Mouse (Mus musculus): ENCODE measurements around the gene Imp4.
"Not testable (repeated sequence)": the region's sequence is repeated elsewhere in the genome, so short reads cannot be mapped to it uniquely, and the experiment has no call there.

Imp4 gene

GRCm38 (mm10) chr1:34439215-34439960 is at the start of gene Imp4, which contains the start of gene Ccdc115:
Gene Imp4, plus strand, starts transcription at chr1:34439851.
Gene Ccdc115, minus strand, starts transcription at chr1:34439672.
- peak; percentile 96 to 97 for DNase-seq

DNA sequence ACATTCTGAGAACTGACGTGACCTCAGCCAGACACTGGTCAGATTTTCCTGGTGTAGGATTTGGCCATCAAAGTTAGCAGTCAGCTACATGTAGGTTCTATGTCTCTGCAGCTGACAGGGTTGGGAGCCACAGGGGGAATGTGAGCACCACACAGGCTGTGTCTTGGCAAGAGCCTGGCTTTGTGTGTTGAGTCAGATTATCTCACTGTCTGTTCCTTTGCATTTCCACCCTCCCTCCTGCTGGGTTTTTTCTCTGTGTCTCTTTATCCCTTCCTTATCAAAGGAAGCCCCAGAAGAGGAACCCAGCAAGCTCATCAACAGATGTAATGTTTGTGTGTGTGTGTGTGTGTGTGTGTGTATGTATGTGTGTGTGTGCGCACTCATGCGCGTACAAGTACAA is 43.3 kb upstream of the Imp4 start:
- DNase-seq = no peak

DNA sequence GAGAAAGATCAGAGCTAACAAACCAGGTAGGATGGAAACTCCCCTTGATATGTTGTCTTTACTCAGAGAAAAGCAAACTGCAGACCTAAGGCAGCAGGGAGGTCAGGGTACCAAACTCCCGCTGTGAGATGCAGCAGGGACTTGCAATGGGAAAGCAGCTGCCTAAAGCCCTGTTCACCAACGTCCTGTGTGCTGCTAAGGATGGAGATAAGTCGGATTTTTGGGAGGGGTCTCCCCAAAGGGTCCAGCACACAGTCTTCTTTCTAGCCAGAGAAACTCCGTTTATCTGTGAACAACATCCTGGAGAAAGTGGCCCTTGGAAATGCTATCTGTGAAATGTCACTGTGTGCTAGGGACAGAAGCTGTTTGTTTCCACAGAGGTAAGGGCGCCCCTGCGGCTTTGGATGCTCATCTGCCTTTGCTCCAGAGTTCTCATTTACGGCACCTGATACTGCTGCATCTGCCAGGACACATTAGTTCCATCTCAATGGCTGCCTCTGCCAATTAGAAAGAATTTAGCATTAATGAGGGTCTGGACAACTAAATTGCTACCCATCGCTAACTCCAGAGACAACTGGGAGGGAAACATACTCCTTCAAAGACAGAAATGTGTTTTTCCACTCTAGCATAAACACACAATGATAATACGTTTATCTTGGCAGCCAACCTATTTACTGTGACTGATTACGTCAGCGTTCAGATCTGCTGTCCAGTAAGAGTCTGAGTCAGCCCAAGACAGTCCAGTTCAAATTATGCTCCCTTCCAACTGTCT is 40.3 kb upstream of the Imp4 start:
- DNase-seq = no peak

GRCm38 (mm10) chr1:34428466-34428865 is 11.2 kb upstream of the Imp4 start:
- no peak for DNase-seq

DNA sequence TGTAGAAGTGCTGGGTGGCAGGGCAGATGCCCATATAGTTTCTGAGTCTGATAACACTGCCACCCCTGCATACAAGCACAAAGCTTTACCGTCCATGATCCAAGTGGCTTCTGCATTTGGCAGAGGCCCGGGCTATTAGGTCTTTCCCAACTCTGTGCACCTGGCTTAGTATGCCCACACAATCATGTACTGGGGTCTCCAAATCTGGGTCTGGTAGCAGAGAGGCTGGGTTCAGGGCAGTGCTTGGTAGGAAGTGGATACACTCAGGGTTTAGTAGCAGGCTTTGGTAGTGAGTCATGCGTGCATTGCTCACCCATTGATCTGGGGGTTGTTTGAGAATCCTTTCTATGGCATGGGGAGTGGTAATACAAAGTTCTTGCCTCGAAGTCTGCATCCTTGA is 10.4 kb upstream of the Imp4 start:
- DNase-seq = no peak

- DNase-seq = no peak
Observed at GRCm38 (mm10) chr1:34430981-34431380, 8.7 kb upstream of the Imp4 start.

- no peak for DNase-seq
Observed at GRCm38 (mm10) chr1:34431431-34431830, 8.2 kb upstream of the Imp4 start.

- DNase-seq = no peak
Observed at GRCm38 (mm10) chr1:34432411-34432775, 7.3 kb upstream of the Imp4 start.

- DNase-seq = no peak
Observed at GRCm38 (mm10) chr1:34432776-34433481, 6.7 kb upstream of the Imp4 start.

DNA sequence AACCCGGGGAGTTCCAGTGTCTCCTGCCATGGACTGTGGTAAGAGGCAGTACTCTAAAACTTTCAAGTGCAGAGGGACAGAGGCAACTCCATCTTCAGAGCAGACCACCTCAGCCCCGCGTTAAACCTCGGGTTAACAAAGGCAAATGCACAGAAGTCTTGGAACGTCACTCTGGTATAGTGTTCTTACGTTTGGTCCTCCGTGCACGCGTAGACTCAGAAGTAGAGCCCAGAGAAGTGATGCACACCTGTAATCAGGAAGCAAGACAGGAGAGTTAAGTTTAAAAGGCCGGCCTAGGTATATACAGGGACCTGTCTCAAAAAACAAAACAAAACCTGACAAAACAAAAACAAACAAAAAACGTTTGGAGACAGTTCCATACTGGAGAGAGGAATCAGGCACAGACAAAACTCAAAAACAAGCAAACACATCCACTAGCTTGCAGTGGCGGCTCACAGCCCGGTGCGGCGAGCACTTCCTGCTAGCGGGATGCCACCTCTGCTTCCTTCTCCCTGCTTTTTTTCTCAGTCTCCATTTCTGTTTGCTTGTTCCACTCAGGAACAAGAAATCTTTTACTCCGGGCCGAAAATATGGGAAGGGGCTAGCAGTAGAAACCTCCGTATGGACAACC is 5.6 kb upstream of the Imp4 start:
- no peak for DNase-seq

DNA sequence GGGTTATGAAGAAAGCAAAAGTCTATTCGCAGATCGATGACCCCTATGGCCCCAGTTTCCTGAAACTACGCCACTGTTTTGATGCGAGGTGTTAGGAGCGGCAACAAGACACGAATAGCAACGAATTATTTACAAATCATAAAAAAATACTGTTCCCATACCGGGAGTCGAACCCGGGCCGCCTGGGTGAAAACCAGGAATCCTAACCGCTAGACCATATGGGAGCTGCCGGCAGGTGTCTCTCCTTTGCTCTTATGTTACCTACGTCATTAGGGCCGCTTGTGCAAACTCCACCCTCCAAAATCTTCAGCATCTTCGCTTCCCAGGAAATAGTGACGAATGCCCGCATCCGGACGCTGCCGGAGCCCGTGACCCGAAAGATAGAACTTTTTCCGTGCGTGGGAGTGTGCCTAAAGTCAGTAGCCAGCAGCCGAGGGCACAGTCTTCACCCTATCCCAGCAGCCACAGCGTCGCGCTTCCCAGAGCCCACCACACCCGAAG is 4.9 kb upstream of the Imp4 start:
- peak; percentile 88 to 89 for DNase-seq

DNA sequence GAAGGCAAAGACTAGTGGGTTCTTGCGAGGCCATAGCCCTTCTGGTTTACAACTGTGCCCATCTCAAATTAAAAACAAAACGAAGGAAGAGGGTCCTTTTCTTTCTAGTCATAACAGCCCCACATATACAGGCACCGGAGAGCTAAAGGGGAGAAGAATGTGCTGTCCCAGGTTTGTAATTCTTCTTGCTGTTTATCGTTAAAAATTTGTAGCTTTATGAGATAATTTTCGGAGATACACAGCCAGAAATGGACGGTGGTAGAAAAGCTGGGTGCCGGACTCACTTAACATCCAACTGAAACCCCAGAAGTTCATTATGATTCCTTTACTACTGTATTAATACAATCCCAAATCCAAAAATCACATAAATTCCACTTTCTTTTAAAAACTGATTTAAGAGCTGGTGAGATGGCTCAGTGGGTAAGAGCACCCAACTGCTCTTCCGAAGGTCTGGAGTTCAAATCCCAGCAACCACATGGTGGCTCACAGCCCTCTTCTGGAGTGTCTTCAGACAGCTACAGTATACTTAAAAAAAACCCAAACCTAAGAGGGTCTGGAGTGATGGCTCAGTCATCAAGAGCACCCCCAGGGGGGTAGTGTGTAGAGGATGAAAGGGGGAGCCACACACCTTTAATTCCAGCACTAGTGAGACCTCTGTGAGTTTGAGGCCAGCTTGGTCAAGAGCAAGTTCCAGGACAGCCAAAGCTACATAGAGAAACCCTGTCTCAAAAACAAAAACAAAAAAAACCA is 4.1 kb upstream of the Imp4 start:
- no peak for DNase-seq

GRCm38 (mm10) chr1:34436374-34436773 is 3.3 kb upstream of the Imp4 start:
- DNase-seq = no peak

GRCm38 (mm10) chr1:34437366-34437765 is 2.3 kb upstream of the Imp4 start:
- DNase-seq = not testable (repeated sequence)

- no peak for DNase-seq
Observed at GRCm38 (mm10) chr1:34438381-34439051, 1.1 kb upstream of the Imp4 start.

- DNase-seq = no peak
Observed at GRCm38 (mm10) chr1:34439961-34440630, 445 bp downstream of the Imp4 start.

DNA sequence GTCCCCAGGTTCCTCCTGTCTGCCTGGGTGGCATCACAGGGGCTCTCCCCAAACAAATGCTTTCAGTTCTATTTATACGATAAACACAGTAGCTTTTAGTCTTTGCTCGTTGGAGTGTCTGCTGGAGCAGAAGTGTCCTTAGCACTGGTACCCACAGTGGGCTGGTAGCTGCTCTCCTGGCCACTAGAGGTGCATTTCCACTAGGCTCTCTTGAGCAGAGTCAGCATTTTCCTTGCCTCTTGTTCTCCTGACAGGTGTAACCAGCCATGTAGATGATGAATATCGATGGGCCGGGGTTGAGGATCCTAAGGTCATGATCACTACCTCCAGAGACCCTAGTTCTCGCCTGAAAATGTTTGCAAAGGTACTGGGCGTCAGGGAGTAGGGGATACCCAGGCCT is 3.5 kb downstream of the Imp4 start:
- DNase-seq = no peak

- DNase-seq = no peak
Observed at GRCm38 (mm10) chr1:34458431-34458830, 18.8 kb downstream of the Imp4 start.

DNA sequence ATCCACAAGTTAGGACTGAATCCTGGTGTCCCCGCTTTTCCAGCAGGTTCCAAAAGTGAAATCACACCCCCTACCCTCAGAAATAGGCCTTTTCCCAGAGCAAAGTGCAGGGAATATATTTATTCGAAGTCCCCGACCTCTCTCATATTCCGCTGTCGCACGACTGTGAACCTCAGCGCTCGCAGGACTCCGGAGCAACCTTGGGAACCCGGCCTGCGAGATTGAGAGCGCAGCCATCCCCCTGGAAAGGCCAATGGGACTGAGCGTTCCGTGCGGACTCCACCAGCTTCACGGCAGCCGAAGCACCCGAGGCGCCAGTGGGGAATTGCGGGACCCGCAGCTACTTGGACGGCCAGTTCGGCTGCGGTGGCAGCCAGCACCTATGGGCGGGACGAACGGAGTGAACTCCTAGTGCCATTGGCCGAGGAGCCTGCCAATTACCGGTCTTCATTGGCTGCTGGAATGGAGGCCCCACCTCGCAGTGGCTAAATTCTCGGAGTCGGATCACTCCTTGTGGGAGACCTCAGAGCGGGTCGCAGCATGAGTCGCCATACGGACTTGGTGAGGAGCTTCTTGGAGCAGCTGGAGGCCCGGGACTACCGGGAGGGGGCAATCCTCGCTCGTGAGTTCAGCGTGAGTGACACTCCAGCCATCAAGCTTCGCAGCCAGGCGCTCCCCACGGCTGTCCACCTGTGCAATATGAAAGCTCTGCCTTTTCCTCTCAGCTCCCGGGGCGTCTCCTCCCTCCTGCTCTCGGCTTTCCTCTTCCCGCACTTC is 19.8 kb downstream of the Imp4 start, which contains the start of gene Ptpn18:
Gene Ptpn18, plus strand, starts transcription at position 479 of the 777 bp plus-strand sequence.
- DNase-seq = peak; percentile 94 to 97

DNA sequence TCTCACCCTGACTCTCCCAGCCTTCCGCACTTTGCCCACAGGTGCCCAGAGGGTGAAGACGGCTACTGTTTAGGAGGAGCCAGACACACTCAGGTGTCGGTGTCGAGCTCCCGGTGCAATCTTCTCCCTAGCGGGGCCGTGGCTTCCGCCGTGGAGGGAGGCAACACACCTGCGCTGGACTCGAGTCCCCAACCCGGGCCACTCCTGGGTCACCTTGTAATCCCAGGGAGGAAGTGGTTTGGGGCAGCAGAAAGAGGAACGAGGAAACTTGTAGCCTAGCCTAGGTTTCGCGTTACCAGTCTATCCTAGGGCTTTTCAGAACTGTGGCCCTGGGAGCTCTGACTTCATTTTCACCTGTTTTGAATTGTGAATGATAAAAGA is 20.4 kb downstream of the Imp4 start:
- DNase-seq = no peak

Measured in kidney, adult 8-10 months (tissue).